9 mouse cellular contexts compared by ENCODE assay signal in genomic region chr5:4040372-4040771, GRCm38 (mm10).
DNase-seq lines count a peak whose midpoint lies in the region.
"Had no signal": no experiment of that assay in that cellular context is flagged by ENCODE, and none has a peak within 500 bp of the region (broad histone marks: within the 10 kb centered on the region; RNA-seq: fewer than 3 reads in every experiment).

No protein-coding gene starts in this region.

- DNase-seq in kidney, adult 18-20 months = peak; percentile 15
- DNase-seq in kidney, postnatal 14 days = no peak
- peak; percentile 12 for DNase-seq in CD4-positive helper T cell, adult 2 months (ENCODE audit: low read depth, low spot score)
- DNase-seq in adrenal gland, postnatal 14 days = peak; percentile 54
- peak; percentile 5 for DNase-seq in lung, postnatal 10 days
- no peak for DNase-seq in spleen, postnatal 14 days (ENCODE audit: low spot score in 2 of 2)
- no peak for DNase-seq in left cerebral cortex, postnatal 25 days (ENCODE audit: low spot score in 2 of 2)
- DNase-seq: cerebellum, adult 9-10 months; layer of hippocampus, postnatal 36 days had no signal

- intact Hi-C loops in left cerebral cortex, postnatal 25 days (cut with DNase I) = no loop called here

Comparison
In these comparisons a context has a peak if more than half of its experiments do, and no peak if none do; other contexts are left out.
1. DNase-seq: peak in kidney, adult 18-20 months (single experiment), CD4-positive helper T cell, adult 2 months (single experiment), adrenal gland, postnatal 14 days (single experiment) and lung, postnatal 10 days (single experiment); none in kidney, postnatal 14 days (single experiment), spleen, postnatal 14 days (0 of 2) and left cerebral cortex, postnatal 25 days (0 of 2).